14 mouse cellular contexts compared by ENCODE assay signal in the genomic region with DNA sequence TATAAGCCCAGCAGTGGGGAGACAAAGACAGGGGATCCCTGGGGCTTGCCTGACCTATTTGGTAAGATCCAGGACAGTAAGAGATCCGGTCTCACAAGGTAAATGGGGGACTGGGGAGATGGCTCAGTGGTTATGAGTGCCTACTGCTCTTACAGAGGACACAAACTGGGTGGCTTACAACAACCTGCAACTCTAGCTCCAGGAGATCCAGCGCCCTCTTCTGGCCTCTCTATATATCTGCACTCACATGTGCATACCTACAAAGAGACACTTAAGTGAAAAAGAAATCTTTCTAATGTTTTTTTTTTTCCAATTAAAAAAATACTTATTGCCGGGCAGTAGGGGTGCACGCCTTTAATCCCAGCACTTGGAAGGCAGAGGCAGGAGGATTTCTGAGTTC.
"Had no signal": no experiment of that assay in that cellular context is flagged by ENCODE, and none has a peak within 500 bp of the region (broad histone marks: within the 10 kb centered on the region; RNA-seq: fewer than 3 reads in every experiment).

No protein-coding gene starts in this region.

- H3K36me3 ChIP-seq: intestine, embryonic 15.5 days; limb, embryonic 12.5 days; midbrain, embryonic 12.5 days; neural tube, embryonic 13.5 days; stomach, embryonic 15.5 days had no signal

- ATAC-seq: intestine, embryonic 15.5 days; midbrain, embryonic 16.5 days had no signal

- H3K4me2 ChIP-seq: intestine, embryonic 15.5 days; limb, embryonic 12.5 days; midbrain, embryonic 12.5 days; neural tube, embryonic 13.5 days; stomach, embryonic 15.5 days had no signal

- H3K4me1 ChIP-seq: limb, embryonic 12.5 days; midbrain, embryonic 12.5 days; neural tube, embryonic 13.5 days had no signal

- H3K27ac ChIP-seq: intestine, embryonic 15.5 days; limb, embryonic 12.5 days; macrophage; midbrain, embryonic 12.5 days; neural tube, embryonic 13.5 days; stomach, embryonic 15.5 days had no signal

- H3K4me3 ChIP-seq: intestine, embryonic 15.5 days; limb, embryonic 12.5 days; megakaryocyte, embryonic 14.5 days; midbrain, embryonic 12.5 days; neural tube, embryonic 13.5 days; stomach, embryonic 15.5 days had no signal

- H3K9ac ChIP-seq: intestine, embryonic 15.5 days; limb, embryonic 12.5 days; midbrain, embryonic 12.5 days; neural tube, embryonic 13.5 days; stomach, embryonic 15.5 days had no signal

- H3K27me3 ChIP-seq: intestine, embryonic 15.5 days; limb, embryonic 12.5 days; midbrain, embryonic 12.5 days; neural tube, embryonic 13.5 days; stomach, embryonic 15.5 days had no signal

- DNase-seq: kidney, adult 8-10 months; kidney, postnatal 25 days; layer of hippocampus, adult 9-11 months; retina, postnatal 1 day; right cerebral cortex, postnatal 14 days; thymus, postnatal 36 days had no signal

- H3K9me3 ChIP-seq: intestine, embryonic 15.5 days; limb, embryonic 12.5 days; midbrain, embryonic 12.5 days; neural tube, embryonic 13.5 days; stomach, embryonic 15.5 days had no signal
